Mouse (Mus musculus) lung, embryonic 15.5 days (tissue): ENCODE results near the gene Trip6. TPM values are rescaled to one million over a fixed set of nuclear protein-coding genes. Genes with fewer than 3 reads are reported as not detected.
A peak's percentile ranks its signal among the peaks of the same experiment; 100 is the strongest.

ENCODE experiments used
- ATAC-seq: fragments of 200-750 bp; cut with Nextera tagmentation; 2 replicates; pipeline ENCODE4 v1.8.0; 2017; ENCODE audit warnings: moderate number of reproducible peaks, borderline replicate concordance; ENCODE audit not compliant: low FRiP score, low TSS enrichment; ENCODE audit errors: extremely low read depth
- H3K27ac ChIP-seq: fragments of 300-500 bp; sonication (generic); 2 replicates; pipeline ENCODE4 v1.5.1; 2015; ENCODE audit warnings: moderate library complexity, mild to moderate bottlenecking, inconsistent platforms
- H3K27me3 ChIP-seq: fragments of 300-500 bp; sonication (generic); 2 replicates; pipeline ENCODE4 v1.6.1; 2015; ENCODE audit warnings: inconsistent platforms
- H3K36me3 ChIP-seq: fragments of 300-500 bp; sonication (generic); 2 replicates; pipeline ENCODE4 v1.6.1; 2015; ENCODE audit warnings: inconsistent platforms
- H3K4me1 ChIP-seq: fragments of 300-500 bp; sonication (generic); 2 replicates; pipeline ENCODE4 v1.6.1; 2015; ENCODE audit warnings: inconsistent platforms
- H3K4me2 ChIP-seq: fragments of 300-500 bp; sonication (generic); 2 replicates; pipeline ENCODE4 v1.6.1; 2015; ENCODE audit warnings: inconsistent platforms, mild to moderate bottlenecking, moderate library complexity
- H3K4me3 ChIP-seq: fragments of 300-500 bp; sonication (generic); 2 replicates; pipeline ENCODE4 v1.5.1; 2015; ENCODE audit warnings: mild to moderate bottlenecking, inconsistent platforms
- H3K9ac ChIP-seq: fragments of 300-500 bp; sonication (generic); 2 replicates; pipeline ENCODE4 v1.6.1; 2015; ENCODE audit warnings: inconsistent platforms
- H3K9me3 ChIP-seq: fragments of 300-500 bp; sonication (generic); 2 replicates; pipeline ENCODE4 v1.6.1; 2016; ENCODE audit warnings: inconsistent platforms
- WGBS: fragments of 180-500 bp; shearing (Covaris S2); methylation state at CpG from one replicate; pipeline ENCODE4 v1.1.7; 2015; 5-methylcytosine and 5-hydroxymethylcytosine counted together
- polyA plus RNA-seq: library from polyadenylated mRNA; unstranded; fragments of >200 nt; fragmentation: Nextera tagmentation; extraction: Ambion mirVana; gene quantifications from 2 replicates; pipeline ENCODE4 v1.2.1, GENCODE M21; 2015

Trip6 gene
- polyA plus RNA-seq = 95.9 and 96.3 TPM in 2 replicates

GRCm38 (mm10) chr5:137314193-137315083 lies at the start of gene Trip6:
Gene Trip6, minus strand, starts transcription at chr5:137314404.
- no peaks in the 10 kb centered on the region for H3K27me3 ChIP-seq
- peaks cover 36% of the 10 kb centered on the region for H3K4me1 ChIP-seq
- 15% methylated on average over 30 of the region's 30 CpGs for WGBS
- H3K36me3 ChIP-seq = peaks cover 30% of the 10 kb centered on the region
- peak within 1 kb of the TSS; percentile 93 for H3K9ac ChIP-seq
- H3K4me3 ChIP-seq = peak within 1 kb of the TSS; percentile 81
- no peaks in the 10 kb centered on the region for H3K9me3 ChIP-seq
- peak within 1 kb of the TSS; percentile 95 for H3K27ac ChIP-seq
- peak; percentile 93 for ATAC-seq
- peak within 1 kb of the TSS; percentile 82 for H3K4me2 ChIP-seq

- no peak overlapping the region for H3K4me2 ChIP-seq
- WGBS = 31% methylated on average over 7 of the region's 7 CpGs
- no peak for ATAC-seq
- H3K9me3 ChIP-seq = no peaks in the 10 kb centered on the region
- H3K27ac ChIP-seq = no peak overlapping the region
- no peak overlapping the region for H3K9ac ChIP-seq
- peaks cover 96% of the 10 kb centered on the region for H3K36me3 ChIP-seq
- no peaks in the 10 kb centered on the region for H3K27me3 ChIP-seq
- no peak overlapping the region for H3K4me3 ChIP-seq
- peaks cover 10% of the 10 kb centered on the region for H3K4me1 ChIP-seq
Measured at GRCm38 (mm10) chr5:137358382-137358781, 44.2 kb upstream of the Trip6 start.

GRCm38 (mm10) chr5:137354091-137354490 lies 39.9 kb upstream of the Trip6 start:
- 75% methylated on average over 17 of the region's 17 CpGs for WGBS
- H3K4me3 ChIP-seq = no peak overlapping the region

GRCm38 (mm10) chr5:137352011-137352975 lies 38.1 kb upstream of the Trip6 start:
- peak overlapping the region; percentile 99 for H3K27ac ChIP-seq
- peaks cover 37% of the 10 kb centered on the region for H3K36me3 ChIP-seq
- no peaks in the 10 kb centered on the region for H3K9me3 ChIP-seq
- H3K9ac ChIP-seq = peak overlapping the region; percentile 99
- H3K4me3 ChIP-seq = peak overlapping the region; percentile 97
- no peak for ATAC-seq
- no peaks in the 10 kb centered on the region for H3K27me3 ChIP-seq
- H3K4me2 ChIP-seq = peak overlapping the region; percentile 94
- WGBS = 8% methylated on average over 16 of the region's 16 CpGs
- peaks cover 47% of the 10 kb centered on the region for H3K4me1 ChIP-seq

More at GRCm38 (mm10) chr5:137354091-137354490, 39.9 kb upstream of the Trip6 start:
- no peak for ATAC-seq
- H3K4me1 ChIP-seq = peaks cover 30% of the 10 kb centered on the region
- H3K27ac ChIP-seq = no peak overlapping the region
- H3K9ac ChIP-seq = no peak overlapping the region
- H3K27me3 ChIP-seq = no peaks in the 10 kb centered on the region
- H3K36me3 ChIP-seq = peaks cover 55% of the 10 kb centered on the region
- H3K9me3 ChIP-seq = no peaks in the 10 kb centered on the region
- peak overlapping the region; percentile 9; the same call in 1 of the 2 replicates for H3K4me2 ChIP-seq

- H3K27me3 ChIP-seq = no peaks in the 10 kb centered on the region
- peak overlapping the region; percentile 99 for H3K27ac ChIP-seq
- H3K9me3 ChIP-seq = no peaks in the 10 kb centered on the region
- H3K9ac ChIP-seq = peak overlapping the region; percentile 99
- peak overlapping the region; percentile 97 for H3K4me3 ChIP-seq
- 1% methylated on average over 4 of the region's 4 CpGs for WGBS
- peaks cover 30% of the 10 kb centered on the region for H3K36me3 ChIP-seq
- peaks cover 56% of the 10 kb centered on the region for H3K4me1 ChIP-seq
- no peak for ATAC-seq
- peak overlapping the region; percentile 94 for H3K4me2 ChIP-seq
Measured at GRCm38 (mm10) chr5:137351394-137351793, 37.2 kb upstream of the Trip6 start.

GRCm38 (mm10) chr5:137351058-137351380 lies 36.8 kb upstream of the Trip6 start:
- Histone ChIP-seq H3K27ac (peak overlapping the region; percentile 99), H3K4me3 (peak overlapping the region; percentile 97), H3K27me3 (no peaks in the 10 kb centered on the region), H3K4me1 (peaks cover 59% of the 10 kb centered on the region), H3K4me2 (peak overlapping the region; percentile 94), H3K9me3 (no peaks in the 10 kb centered on the region), H3K36me3 (peaks cover 27% of the 10 kb centered on the region), H3K9ac (peak overlapping the region; percentile 99)
- 3% methylated on average over 8 of the region's 8 CpGs for WGBS
- no peak for ATAC-seq

GRCm38 (mm10) chr5:137350205-137351057 lies 36.2 kb upstream of the Trip6 start:
- H3K36me3 ChIP-seq = peaks cover 21% of the 10 kb centered on the region
- H3K27ac ChIP-seq = peak overlapping the region; percentile 99
- under 1% methylated on average over 55 of the region's 55 CpGs for WGBS
- peak overlapping the region; percentile 94 for H3K4me2 ChIP-seq
- no peaks in the 10 kb centered on the region for H3K27me3 ChIP-seq
- peaks cover 64% of the 10 kb centered on the region for H3K4me1 ChIP-seq
- H3K4me3 ChIP-seq = peak overlapping the region; percentile 97
- peak; percentile 41; the same call in 1 of the 2 replicates for ATAC-seq
- H3K9me3 ChIP-seq = no peaks in the 10 kb centered on the region
- H3K9ac ChIP-seq = peak overlapping the region; percentile 99

- WGBS = under 1% methylated on average over 30 of the region's 32 CpGs
- peak within 1 kb of the TSS; percentile 94 for H3K4me2 ChIP-seq
- no peaks in the 10 kb centered on the region for H3K9me3 ChIP-seq
- peak within 1 kb of the TSS; percentile 99 for H3K9ac ChIP-seq
- peaks cover 72% of the 10 kb centered on the region for H3K4me1 ChIP-seq
- H3K4me3 ChIP-seq = peak within 1 kb of the TSS; percentile 97
- H3K36me3 ChIP-seq = peaks cover 12% of the 10 kb centered on the region
- ATAC-seq = peak; percentile 95
- H3K27ac ChIP-seq = peak within 1 kb of the TSS; percentile 99
- H3K27me3 ChIP-seq = no peaks in the 10 kb centered on the region
Measured at GRCm38 (mm10) chr5:137349384-137350204, 35.4 kb upstream of the Trip6 start, which contains the start of gene Ephb4. Gene Ephb4, plus strand, starts transcription at chr5:137350109.

- WGBS = 1% methylated on average over 33 of the region's 33 CpGs
- peak overlapping the region; percentile 97 for H3K4me3 ChIP-seq
- peak; percentile 43 for ATAC-seq
- H3K4me2 ChIP-seq = peak overlapping the region; percentile 94
- H3K27ac ChIP-seq = peak overlapping the region; percentile 99
- peak overlapping the region; percentile 36 for H3K9ac ChIP-seq
- H3K36me3 ChIP-seq = peaks cover 4% of the 10 kb centered on the region
- no peaks in the 10 kb centered on the region for H3K27me3 ChIP-seq
- H3K4me1 ChIP-seq = peaks cover 71% of the 10 kb centered on the region
- H3K9me3 ChIP-seq = no peaks in the 10 kb centered on the region
Measured at GRCm38 (mm10) chr5:137348482-137349383, 34.5 kb upstream of the Trip6 start.
